Mouse (Mus musculus) spleen, adult 2 months (tissue): Measurements from ENCODE around the gene Wscd2. TPM values are rescaled to one million over a fixed set of nuclear protein-coding genes. Genes with fewer than 3 reads are reported as not detected.

Source experiments
- DNase-seq, 2 experiments: peaks; one replicate each; pipeline versions ENCODE4 v3.0.0 to v3.0.0-alpha.2; 2012 to 2021; ENCODE audit warnings: low spot score in 2 of 2, low read depth in 1 of 2
- H3K27ac ChIP-seq: fragments of 200-500 bp; 2 replicates; pipeline ENCODE4 v1.5.1; 2012; ENCODE audit warnings: low read length, inconsistent platforms; ENCODE audit not compliant: insufficient read depth
- H3K27me3 ChIP-seq: fragments of 200-500 bp; 2 replicates; pipeline ENCODE4 v1.6.1; 2012; ENCODE audit warnings: mild to moderate bottlenecking, moderate library complexity, low read length, inconsistent platforms; ENCODE audit not compliant: control insufficient read depth, insufficient read depth
- H3K36me3 ChIP-seq: fragments of 200-500 bp; 2 replicates; pipeline ENCODE4 v1.6.1; 2012; ENCODE audit warnings: mild to moderate bottlenecking, low read length, inconsistent platforms; ENCODE audit not compliant: control insufficient read depth, insufficient read depth
- H3K4me1 ChIP-seq: fragments of 200-500 bp; 2 replicates; pipeline ENCODE4 v1.6.1; 2011; ENCODE audit warnings: inconsistent platforms; ENCODE audit not compliant: control insufficient read depth, insufficient read depth, insufficient read length
- H3K4me3 ChIP-seq: fragments of 200-500 bp; 2 replicates; pipeline ENCODE4 v1.5.1; 2011; ENCODE audit warnings: mild to moderate bottlenecking, inconsistent platforms; ENCODE audit not compliant: insufficient read depth, insufficient read length; ENCODE audit errors: extremely low read depth
- CTCF ChIP-seq: fragments of 200-500 bp; IDR thresholded peaks from 2 replicates; pipeline ENCODE4 v1.5.1; 2011; ENCODE audit warnings: mild to moderate bottlenecking, inconsistent platforms; ENCODE audit not compliant: insufficient read depth, insufficient read length, insufficient replicate concordance; ENCODE audit errors: extremely low read depth
- POLR2A ChIP-seq: fragments of 200-500 bp; IDR thresholded peaks from 2 replicates; pipeline ENCODE4 v1.6.1; 2011; ENCODE audit warnings: low read depth, low read length, inconsistent platforms
- WGBS: fragments of 180-500 bp; shearing (Covaris S2); methylation state at CpG from one replicate; pipeline ENCODE4 v1.1.7; 2018; 5-methylcytosine and 5-hydroxymethylcytosine counted together
- polyA plus RNA-seq: library from polyadenylated mRNA; depleted of rRNA; stranded (reverse); fragments of >200 nt; gene quantifications from 2 replicates; pipeline ENCODE4 v1.2.3, GENCODE M21; 2012

The Wscd2 gene
- polyA plus RNA-seq, 1 experiment = 1.2 TPM

DNA sequence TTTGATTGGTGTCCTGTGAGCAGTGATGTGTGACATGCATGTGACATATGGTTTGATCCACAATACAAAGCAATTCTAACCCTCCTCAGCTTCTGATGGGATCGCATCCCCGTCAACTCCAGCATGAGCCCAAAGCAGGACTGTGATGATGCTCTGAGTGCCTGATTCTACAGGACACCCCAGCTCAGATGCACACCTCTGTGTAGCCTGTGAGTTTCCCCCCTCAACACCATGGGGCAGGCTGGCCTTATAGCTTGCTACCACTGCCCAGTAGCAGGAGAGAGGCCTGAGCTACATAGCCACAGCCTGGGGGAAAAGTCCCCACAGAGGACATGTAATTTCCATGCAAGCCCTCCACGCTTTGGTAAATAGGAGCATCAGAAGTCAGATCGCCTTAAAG lies 27.3 kb downstream of the Wscd2 start:
- WGBS = 87% methylated on average over 4 of the region's 4 CpGs
- no peak overlapping the region for H3K27ac ChIP-seq
- no peaks in the 10 kb centered on the region for H3K4me1 ChIP-seq
- TF ChIP-seq POLR2A (no peak), CTCF (no peak)
- DNase-seq = no peak
- no peaks in the 10 kb centered on the region for H3K27me3 ChIP-seq
- H3K4me3 ChIP-seq = no peak overlapping the region
- no peaks in the 10 kb centered on the region for H3K36me3 ChIP-seq

DNA sequence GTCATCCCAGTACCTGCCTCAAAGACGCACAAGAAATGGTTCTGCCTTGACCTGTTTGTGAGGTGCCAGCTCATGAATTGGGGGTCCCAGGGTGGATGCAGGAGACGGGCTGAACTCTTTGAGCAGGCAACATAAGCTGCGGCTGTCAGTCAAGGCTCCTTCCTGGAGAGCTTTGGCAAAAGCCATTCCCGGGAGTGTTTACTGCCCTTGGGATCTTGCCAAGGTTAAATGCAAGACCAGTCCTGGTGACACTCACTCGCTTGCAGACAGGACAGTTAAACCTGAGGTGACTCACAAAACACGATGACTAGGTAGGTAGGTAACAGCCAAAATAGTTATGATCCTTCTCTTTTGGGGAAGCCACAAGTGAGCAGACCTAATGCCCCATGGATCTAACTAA lies 30.9 kb downstream of the Wscd2 start:
- WGBS = 76% methylated on average over 6 of the region's 6 CpGs
- DNase-seq = no peak
- H3K4me3 ChIP-seq = no peak overlapping the region

DNA sequence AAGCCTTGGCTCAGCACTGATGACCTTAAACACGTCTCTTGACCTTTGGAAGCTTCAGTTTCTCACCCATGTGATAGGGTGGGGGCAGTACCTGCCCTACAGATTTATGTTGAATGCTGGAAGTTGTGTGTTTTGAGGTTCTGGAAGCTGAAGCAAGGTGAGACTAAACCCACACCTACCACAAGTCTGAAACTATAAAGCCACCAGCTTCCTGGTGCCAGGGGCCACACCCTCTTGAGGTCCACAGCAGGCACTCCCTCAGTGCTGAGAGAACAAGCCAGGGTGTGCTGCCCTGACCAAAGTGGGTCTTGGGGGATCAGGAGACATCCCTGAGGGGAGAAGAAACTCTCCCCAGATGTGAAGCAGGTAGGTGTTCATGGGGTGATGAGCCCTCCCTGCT lies 48.7 kb downstream of the Wscd2 start:
- H3K4me3 ChIP-seq = no peak overlapping the region
- WGBS = 50% methylated on average over 1 of the region's 1 CpGs
- no peak for TF ChIP-seq POLR2A
- TF ChIP-seq CTCF = no peak
- no peaks in the 10 kb centered on the region for H3K27me3 ChIP-seq
- peaks cover 12% of the 10 kb centered on the region for H3K4me1 ChIP-seq
- peak overlapping the region; percentile 90 for H3K27ac ChIP-seq
- no peaks in the 10 kb centered on the region for H3K36me3 ChIP-seq
- peak; percentile 4 to 7 for DNase-seq

More for the DNA sequence above, 30.9 kb downstream of the Wscd2 start:
- Histone ChIP-seq H3K36me3 (no peaks in the 10 kb centered on the region), H3K27me3 (no peaks in the 10 kb centered on the region), H3K4me1 (no peaks in the 10 kb centered on the region), H3K27ac (no peak overlapping the region)
- no peak for TF ChIP-seq CTCF
- TF ChIP-seq POLR2A = no peak

DNA sequence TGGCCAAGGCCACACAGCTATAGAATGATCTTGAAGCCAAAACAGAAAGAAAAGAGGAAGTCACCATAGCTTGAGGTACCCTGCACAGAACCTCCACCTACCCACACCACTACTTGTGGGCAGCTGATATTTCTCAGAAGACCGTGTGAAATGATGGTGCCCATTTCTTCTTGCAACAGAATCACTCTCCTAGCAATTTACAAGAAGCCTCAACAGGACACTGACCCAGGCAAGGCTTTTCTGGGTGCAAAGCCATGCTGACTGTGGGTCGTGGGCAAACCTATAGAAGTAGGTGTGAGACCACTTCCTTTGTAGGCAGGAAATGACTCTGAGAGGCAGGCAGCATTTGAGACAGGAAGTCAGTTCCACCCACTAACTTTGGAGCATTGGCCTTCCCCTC lies 49.3 kb downstream of the Wscd2 start:
- H3K4me1 ChIP-seq = peaks cover 12% of the 10 kb centered on the region
- peak overlapping the region; percentile 19; the same call in 1 of the 2 replicates for H3K4me3 ChIP-seq
- peak overlapping the region; percentile 90 for H3K27ac ChIP-seq
- H3K27me3 ChIP-seq = no peaks in the 10 kb centered on the region
- H3K36me3 ChIP-seq = no peaks in the 10 kb centered on the region
- WGBS = 5% methylated on average over 2 of the region's 2 CpGs
- DNase-seq = peak in 1 of 2 experiments; percentile 22
- TF ChIP-seq CTCF = no peak

DNA sequence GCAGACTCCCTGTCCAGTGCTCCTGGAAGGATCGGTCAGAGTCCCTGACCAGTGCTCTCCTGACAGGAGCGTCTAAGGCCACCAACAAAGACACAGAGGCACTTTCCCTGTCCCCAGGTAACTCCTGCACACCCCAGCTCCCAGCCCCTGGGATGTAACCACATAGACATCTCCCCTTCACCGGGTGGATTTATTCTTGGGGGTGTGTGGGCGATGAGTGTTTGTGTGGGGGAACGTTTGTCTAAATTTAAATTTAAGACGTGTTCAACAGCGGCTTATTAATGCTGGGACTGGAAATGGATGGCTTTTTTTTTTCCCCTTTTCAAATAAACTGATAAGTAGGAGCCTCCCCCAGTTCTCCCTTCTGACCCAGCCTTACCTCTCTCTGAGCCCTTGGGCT lies 49.7 kb downstream of the Wscd2 start:
- TF ChIP-seq CTCF (no peak), POLR2A (no peak)
- WGBS = 75% methylated on average over 7 of the region's 7 CpGs
- Histone ChIP-seq H3K4me1 (peaks cover 12% of the 10 kb centered on the region), H3K27me3 (no peaks in the 10 kb centered on the region), H3K27ac (peak overlapping the region; percentile 76), H3K4me3 (peak overlapping the region; percentile 19; the same call in 1 of the 2 replicates), H3K36me3 (no peaks in the 10 kb centered on the region)
- no peak for DNase-seq

DNA sequence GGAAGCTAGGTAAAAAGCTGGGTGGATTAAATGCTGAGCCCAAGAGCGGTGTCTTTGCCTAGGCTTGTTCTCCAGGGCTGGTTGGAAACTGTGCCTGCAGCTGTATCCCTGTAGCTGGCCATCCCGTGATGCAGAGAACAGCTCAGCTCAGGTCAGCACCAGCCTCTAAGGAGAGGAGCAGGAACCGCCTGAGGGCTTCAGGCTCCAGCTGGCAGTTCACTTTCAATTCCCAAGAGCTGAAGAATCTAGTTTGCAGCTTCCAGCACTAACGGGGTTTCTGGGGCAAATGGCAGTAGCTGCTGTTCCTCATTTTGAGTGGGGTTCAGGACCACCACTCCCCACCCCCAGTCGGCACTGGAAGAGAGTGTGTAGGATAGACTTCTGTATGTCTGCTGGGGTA lies 51.1 kb downstream of the Wscd2 start:
- Histone ChIP-seq H3K27ac (no peak overlapping the region), H3K4me1 (peaks cover 12% of the 10 kb centered on the region), H3K36me3 (no peaks in the 10 kb centered on the region), H3K4me3 (no peak overlapping the region), H3K27me3 (no peaks in the 10 kb centered on the region)
- TF ChIP-seq POLR2A (no peak), CTCF (no peak)
- WGBS = 65% methylated on average over 5 of the region's 5 CpGs
- DNase-seq = no peak

DNA sequence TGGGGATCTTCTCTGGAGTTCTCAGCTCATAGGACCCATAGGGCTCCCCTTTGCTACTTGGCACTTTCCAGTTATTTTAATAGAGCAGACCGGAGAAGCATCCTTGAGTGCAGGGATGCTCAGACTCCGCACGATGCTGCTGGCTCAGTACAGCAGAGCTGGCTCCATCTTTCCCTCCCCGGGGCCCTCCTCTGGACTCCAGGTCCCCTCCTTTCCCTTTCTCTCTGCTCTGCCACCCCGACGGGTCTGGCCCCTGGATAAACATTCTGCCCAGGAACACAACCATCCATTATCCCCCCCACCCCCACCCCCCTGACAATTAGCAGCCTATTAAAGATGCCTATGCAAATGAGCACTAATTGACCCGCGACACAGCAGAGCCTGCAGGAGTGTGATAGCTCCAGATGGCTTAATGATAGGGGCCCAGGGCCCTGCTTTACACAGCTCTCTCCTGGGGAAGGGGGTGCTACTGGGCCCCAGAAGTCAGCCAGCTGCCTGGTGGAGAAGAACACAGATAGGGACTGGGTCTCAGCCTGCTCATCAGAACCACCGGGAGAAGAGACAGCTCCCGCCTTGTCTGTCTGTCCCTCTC lies 52.8 kb downstream of the Wscd2 start:
- WGBS = 56% methylated on average over 10 of the region's 10 CpGs
- no peak for DNase-seq

More for the DNA sequence above, 52.8 kb downstream of the Wscd2 start:
- no peaks in the 10 kb centered on the region for H3K27me3 ChIP-seq
- H3K27ac ChIP-seq = no peak overlapping the region
- no peaks in the 10 kb centered on the region for H3K36me3 ChIP-seq
- H3K4me3 ChIP-seq = no peak overlapping the region
- no peak for TF ChIP-seq POLR2A
- H3K4me1 ChIP-seq = peaks cover 12% of the 10 kb centered on the region
